Mouse (Mus musculus): ENCODE measurements around the gene Pigt.

Gene Pigt

DNA sequence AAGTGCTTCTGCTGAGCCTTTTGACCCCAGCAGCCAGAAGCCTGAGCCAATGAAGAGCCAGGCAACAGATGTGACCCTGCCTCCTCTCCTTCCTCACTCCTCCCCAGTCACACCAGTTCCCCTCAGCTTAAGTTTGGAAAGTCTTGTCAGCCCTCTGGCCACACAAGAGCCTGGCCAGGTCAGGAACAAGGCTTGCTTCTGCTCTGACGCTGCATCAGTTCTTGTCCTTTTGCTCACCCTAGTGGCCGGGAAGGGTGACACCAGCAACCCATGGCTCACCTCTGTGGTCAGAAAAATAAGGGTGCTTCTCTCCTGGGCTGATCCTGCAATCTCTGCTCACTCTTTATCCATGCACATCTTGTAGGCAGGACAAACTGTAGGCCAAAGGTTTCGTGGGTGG is 23.5 kb downstream of the Pigt start:
- DNase-seq (ENCODE audit: low read depth, low spot score) = peak; percentile 66

DNA sequence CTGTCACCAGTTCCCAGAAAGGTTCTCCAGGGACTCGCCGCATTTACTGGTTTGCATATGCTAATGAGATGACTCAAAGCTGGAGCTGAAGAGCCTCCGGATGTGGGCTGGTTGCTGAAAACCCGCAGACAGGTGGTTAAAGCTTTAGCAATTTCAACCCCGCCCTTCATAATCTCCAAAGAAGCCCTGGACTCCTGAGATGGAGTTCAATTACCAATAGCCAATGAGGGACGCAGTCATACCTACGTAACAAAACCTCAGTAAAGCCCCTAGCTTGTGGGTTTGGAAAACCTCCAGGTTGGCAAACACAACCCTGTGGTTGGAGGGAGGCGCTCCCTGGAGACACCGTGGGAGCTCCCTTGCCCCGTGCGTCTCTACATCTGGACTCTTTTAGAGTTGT is 24.5 kb downstream of the Pigt start:
- peak; percentile 84 for DNase-seq (ENCODE audit: low read depth, low spot score)

DNA sequence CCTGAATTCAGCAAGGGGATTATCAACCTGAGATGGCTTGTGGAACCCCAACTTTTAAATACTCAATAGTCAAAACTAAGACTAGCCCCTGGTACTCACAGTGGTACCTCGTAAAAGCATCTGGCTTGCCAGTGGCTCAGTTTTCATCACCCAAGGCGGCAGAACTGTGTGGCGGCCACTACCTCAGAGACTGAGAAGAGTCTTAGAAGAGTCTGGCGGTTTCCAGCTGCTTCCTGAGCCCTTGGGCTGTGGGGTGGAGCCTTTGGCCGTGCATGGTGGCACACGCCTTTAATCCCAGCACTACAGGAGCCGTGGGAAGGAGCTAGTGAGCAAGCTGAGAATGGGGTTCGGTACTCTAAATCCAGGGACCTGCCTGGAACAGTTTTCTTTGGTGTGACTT is 25.0 kb downstream of the Pigt start:
- no peak for DNase-seq (ENCODE audit: low read depth, low spot score)

DNA sequence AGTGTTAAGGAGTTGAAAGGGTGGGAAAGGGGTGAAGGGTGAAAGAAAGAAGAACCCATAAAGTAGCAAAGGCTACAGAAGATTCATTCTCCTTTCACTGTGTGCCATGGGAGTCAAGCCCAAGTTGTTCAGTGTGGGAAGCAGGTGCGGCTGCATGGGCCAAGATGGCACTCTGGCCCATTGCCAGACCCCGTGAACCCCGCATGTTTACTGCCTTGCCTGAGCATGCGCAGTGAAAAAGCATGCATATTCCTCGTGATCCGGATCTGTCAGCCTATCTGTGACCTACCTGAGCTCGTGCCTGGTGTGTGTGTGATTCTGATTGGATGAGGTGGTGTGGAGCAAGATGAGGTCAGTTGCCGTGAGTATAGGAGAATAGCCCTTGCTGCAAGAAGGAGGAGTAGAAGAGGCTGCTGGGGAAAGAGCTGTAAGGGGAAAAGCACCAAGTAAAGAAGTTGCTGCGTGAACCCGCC is 26.0 kb downstream of the Pigt start:
- no peak for DNase-seq (ENCODE audit: low read depth, low spot score)

DNA sequence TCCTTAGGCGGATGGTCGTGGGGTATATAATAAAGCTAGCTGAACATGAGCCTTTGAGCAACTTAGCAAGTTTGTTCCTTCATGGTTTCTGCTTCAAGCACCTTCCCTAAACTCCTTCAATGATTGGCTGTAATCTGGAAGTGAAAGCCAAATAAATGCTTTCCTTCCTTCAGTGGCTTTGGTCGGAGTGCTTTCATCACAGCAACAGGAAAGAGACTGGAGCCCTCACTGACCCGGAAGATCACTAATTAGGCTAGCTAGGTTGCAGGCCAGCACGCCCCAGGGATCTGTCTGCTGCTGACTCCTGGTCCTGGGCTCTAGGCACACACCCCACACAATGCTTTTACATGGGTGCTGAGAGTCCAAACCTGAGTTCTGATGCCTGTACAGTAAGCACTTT is 31.2 kb downstream of the Pigt start:
- DNase-seq (ENCODE audit: low read depth, low spot score) = no peak

DNA sequence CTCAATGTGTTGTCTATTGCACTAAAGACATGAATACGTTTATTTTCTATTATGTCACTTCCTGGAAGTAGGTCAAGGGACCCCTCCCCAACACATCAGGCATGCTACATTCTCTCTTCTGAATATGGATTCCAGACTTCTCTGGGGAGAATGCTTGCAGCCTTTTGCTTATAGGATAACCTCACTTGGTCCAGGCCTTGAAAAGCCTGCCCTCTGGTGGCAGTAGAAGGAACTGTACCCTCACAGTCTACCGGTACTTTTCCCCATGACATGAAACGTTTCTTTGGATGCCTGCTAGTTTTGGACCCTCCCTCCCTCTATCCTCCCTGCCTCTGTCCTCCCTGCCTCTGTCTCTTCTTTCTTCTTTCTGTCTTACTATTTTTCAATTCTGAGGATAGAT is 33.8 kb downstream of the Pigt start:
- peak; percentile 75 for DNase-seq (ENCODE audit: low read depth, low spot score)

DNA sequence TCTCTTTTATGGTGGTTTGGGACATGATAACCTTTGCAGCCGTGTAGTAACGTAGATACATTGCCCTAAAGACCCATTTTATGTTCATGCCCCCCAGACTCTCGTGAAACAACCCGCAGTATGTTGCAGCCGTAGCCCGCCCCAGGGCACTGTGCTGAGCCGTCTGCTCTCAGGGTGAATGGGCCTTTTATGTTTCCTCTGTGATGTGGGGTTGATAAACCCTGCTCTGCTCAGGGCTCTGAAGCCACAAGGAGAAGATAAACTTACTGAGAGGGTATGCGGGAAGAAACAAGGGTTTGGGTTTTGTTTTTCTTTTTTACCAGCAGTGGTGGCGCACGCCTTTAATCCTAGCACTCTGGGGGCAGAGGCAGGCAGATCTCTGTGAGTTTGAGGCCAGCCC is 37.0 kb downstream of the Pigt start:
- DNase-seq (ENCODE audit: low read depth, low spot score) = no peak

DNA sequence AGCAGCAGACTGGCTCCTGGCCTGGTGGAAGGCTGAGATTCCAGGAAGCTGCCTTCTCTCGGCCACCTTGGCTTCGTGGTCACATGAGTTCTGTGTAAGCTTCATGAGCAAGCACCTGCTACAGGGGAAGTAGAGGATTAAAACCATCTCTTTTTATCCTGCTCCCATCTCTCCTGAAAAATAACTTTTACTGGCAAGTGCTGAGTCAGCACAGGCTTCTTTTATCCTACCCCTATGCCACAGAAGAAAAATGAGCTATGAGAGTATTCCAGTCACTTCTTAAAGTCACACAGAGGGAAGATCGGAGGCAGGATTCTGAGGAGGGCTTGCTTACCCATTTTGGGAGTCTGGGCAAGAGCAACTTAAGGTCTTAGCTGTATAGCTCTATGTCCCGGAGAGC is 39.7 kb downstream of the Pigt start:
- DNase-seq (ENCODE audit: low read depth, low spot score) = no peak

DNA sequence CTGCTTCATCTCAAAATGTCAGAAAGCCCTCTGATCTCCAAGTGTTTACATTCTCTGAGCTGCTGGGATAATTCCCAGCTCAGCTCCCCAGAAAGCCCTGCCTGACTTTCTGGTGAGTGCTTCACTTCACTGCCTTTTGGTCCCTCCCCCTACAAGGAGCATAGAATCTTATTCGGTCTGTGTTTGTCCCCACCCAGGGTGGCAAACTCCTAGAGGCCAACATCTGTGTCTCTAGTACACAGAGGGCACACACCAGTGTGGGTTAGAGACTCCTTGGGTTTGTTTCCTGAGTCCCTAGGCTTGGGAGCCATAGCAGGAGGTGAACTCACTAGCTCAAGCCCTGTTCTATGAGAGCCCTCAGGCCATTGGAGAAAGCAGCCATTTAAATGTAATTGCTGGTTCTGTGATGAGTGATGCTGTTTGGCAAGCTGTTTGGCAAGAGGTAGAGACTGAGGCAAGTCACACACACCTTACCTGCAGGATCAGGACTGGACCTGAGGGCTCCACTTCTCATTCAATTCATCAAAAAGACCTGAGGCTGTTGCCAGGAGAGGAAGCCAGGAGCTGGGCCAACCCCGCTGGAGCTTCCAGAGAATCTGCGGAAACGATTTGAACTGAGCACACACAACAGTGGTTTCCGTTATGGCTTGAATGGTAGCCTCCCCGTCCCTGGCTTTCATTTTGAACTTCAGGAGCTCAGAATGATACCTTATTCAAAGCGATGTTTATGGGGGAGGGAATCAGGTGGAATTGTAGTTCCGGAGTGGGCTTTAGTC is 43.5 kb downstream of the Pigt start:
- DNase-seq (ENCODE audit: low read depth, low spot score) = no peak

DNA sequence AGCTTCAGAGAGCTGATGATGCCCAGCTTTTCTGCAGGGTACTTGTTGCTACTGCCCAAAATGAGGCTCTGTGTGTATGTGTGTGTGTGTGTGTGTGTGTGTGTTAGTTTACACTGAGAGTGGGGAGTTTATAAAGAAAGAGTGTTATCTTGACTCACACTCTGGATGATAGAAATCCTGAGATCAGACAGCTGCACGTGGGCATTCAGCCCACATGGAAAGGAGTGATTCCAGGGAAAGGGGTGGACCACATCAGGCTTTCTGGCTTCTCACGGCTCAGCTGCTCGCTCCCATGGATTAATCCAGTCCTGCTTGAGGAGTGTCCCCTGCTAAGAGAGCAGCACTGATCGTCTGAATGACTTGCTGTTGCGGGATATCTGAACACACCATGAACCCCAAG is 44.8 kb downstream of the Pigt start:
- DNase-seq (ENCODE audit: low read depth, low spot score) = no peak

DNA sequence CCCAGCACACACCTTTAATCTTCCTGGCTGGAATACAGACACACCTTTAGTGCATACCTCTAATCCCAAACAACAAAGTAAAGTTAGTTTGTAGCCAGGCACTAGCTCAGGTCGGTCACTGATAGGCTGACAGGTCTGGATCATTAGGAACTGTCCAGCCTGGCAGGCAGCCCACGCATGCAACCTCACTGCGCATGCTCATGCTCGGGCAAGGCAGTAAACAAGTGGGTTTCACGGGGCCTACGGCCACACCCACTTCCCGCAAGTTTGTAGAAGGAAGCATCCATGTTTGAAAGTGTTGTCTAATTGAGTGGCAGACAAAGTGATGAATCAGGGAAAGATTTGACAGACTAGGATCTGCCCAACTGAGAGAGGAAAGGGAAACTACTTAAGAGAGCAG is 45.3 kb downstream of the Pigt start:
- DNase-seq (ENCODE audit: low read depth, low spot score) = no peak

DNA sequence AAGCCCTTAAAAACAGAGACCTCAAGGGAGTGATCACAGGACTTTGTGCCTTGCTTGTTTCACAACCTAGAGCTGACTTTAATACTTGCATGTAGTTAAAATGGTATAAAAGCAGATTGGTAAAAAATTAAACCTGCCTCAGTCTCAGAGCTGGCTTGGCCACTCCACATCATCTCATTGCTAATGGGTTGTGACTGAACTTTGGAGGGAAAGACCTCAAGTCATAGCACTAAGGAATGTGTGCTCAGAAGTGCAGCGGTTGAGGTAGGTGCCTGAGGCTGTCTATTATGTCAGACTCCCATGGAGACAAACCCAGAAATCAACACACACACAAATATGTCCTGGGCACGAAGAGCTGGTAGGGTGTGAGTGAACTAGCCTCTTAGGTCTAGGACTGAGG is 46.4 kb downstream of the Pigt start:
- DNase-seq (ENCODE audit: low read depth, low spot score) = no peak

DNA sequence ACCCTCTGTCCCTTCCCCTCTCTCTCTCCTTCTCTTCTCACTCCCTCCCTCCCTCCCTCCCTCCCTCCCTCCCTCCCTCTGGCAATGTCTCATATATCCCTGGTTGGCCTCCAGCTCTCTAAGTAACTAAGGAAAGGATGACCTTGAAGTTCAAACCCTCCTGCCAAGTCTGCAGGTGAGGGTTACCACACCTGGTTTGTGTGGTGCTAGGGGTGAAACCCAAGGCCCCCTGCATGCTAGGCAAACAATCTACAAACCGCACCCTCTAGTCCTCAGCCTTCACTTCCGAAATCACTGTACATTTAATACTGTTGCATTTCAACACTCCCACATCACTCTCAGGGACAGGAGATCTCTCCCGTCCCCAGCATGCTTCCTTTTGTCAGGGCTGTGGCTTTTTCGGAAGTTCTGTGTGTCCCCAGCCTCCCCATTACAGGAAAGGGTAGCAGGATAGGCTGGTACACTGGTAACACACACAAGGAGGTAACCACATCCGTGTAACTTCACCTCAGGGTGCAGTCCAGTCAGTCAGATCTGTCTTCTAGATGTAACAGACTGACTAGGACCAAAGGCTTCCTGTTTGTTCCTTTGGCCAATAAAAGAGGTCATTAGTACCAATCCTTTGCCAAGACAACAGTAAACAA is 47.3 kb downstream of the Pigt start:
- DNase-seq (ENCODE audit: low read depth, low spot score) = no peak

DNA sequence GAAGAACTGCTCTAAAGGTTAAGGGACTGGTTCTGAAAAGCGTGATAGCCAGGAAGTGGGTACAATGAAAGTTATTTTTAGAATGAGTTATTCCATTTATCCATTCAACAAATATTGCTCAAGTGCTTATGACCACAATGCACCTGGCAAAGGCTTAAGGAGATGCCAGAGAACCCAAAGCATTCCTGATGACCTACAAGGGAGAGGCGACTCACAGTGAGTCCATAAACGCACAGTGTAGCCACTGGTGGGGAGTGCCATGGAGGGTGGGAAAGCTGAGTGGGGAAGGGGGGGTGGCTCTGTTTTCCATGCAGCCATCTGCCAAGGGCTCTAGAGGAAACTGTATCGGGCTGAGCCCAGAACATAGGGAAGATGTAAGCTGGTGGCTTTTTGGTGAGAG is 52.0 kb downstream of the Pigt start:
- DNase-seq (ENCODE audit: low read depth, low spot score) = no peak

DNA sequence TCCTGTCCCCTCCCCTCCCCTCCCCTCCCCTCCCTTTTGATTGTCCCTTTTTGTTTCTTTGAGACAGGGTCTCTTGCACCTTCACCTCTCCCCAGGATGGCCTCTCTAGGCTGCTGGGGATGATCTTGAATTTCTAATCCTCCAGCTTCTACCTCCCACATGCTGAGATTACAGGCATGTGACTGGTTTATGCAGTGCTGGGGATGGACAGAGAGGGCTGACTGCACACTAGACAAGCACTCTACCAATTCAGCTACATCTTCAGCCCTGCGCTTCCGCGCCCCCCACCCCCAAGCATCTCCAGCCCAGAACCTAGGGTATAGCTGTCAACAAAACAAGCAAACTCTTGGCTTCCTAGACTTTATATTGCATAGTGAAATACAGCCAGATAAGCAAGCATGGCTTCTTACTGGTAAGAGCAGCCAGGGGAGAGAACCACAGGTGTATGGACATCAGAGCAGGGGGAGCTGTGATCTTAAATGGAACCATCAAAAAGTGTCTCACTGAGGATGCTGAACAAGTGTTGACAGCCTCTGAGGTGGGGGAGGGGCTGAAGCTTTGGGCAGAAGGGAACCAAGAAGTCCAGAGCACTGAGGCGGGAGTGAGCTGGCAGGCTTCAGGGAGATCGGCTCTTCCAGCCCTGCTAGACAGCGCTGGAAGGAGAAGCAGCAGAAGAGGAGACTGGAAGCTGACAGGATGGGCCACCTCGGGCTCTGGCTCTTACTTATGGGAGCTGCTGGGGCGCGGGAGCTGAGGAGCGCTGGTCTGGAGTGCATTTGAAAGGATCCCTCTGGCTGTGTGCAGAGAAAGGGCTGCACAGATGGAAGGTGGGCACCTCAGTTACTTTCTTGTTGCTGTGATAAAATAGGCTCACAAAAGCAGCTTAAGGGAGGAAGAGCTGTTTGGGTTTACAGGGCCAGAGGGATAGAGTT is 52.9 kb downstream of the Pigt start:
- DNase-seq (ENCODE audit: low read depth, low spot score) = no peak

DNA sequence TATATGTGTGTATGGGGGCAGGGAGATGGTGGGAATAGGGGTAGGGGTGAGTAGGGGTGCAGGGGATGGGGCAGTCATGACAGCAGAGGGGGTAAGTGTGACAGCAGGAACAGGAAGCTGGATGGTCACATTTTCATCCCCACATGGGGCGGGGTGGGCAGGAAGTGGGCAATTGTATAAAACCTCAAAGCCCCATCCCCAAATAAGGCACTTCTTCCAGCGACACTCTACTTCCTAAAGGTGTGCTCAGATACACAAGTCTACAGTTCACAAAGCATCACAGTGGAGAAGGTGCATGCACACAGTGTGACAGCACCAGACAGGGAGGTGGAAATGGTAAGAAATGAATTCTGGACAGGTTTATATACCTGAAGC is 53.6 kb downstream of the Pigt start:
- no peak for DNase-seq (ENCODE audit: low read depth, low spot score)

DNA sequence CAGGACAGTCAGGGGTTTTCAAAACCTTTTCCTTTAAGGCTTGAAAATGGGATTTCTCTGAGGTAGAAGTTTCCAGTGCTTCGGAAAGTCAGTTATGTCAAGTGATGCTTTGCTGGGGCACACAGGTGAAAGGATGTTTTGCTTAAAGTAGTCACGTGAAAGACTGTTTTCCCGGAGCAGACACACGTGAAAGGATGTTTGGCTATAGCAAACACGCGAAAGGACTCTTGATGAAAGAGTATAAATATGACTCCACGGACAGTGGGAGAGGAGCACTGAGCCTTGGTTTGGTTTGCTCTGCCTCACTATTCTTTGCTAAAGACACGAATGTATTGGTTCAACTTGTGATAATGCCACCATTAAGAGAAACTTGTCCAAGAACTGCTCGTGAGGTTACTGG is 54.2 kb downstream of the Pigt start:
- no peak for DNase-seq (ENCODE audit: low read depth, low spot score)

Data from ES-CJ7 (cell line).